Mouse (Mus musculus) lung, adult 2 months (tissue): ENCODE results near the gene Gm28047. TPM values are rescaled to one million over a fixed set of nuclear protein-coding genes. Genes with fewer than 3 reads are reported as not detected.
"Not testable (repeated sequence)": the region's sequence is repeated elsewhere in the genome, so short reads cannot be mapped to it uniquely, and the experiment has no call there.

ENCODE experiments used
- DNase-seq: peaks from one replicate; pipeline ENCODE4 v3.0.0; 2022
- H3K4me1 ChIP-seq: fragments of 200-500 bp; 2 replicates; pipeline ENCODE4 v1.6.1; 2011; ENCODE audit warnings: low read length; ENCODE audit not compliant: control insufficient read depth, insufficient read depth
- H3K4me3 ChIP-seq: fragments of 200-500 bp; replicated peaks from 2 replicates; pipeline ENCODE3; 2011; ENCODE audit warnings: low read depth, mild to moderate bottlenecking, control low read depth, low read length; ENCODE audit errors: extremely low read depth
- CTCF ChIP-seq: fragments of 200-500 bp; IDR thresholded peaks from 2 replicates; pipeline ENCODE4 v1.5.1; 2011; ENCODE audit warnings: mild to moderate bottlenecking, low read length, control low read depth; ENCODE audit not compliant: insufficient read depth
- POLR2A ChIP-seq: fragments of 200-500 bp; IDR thresholded peaks from 2 replicates; pipeline ENCODE4 v1.6.1; 2011; ENCODE audit warnings: low read depth, mild to moderate bottlenecking, control low read depth, low read length, borderline replicate concordance; ENCODE audit errors: extremely low read depth
- WGBS: fragments of 180-500 bp; shearing (Covaris S2); methylation state at CpG from one replicate; pipeline ENCODE4 v1.1.7; 2018; 5-methylcytosine and 5-hydroxymethylcytosine counted together
- polyA plus RNA-seq: library from polyadenylated mRNA; depleted of rRNA; stranded (reverse); fragments of >200 nt; gene quantifications from 2 replicates; pipeline ENCODE4 v1.2.3, GENCODE M21; 2012; rRNA removed

The Gm28047 gene
- 0.11 and 0.22 TPM in 2 replicates for polyA plus RNA-seq

DNA sequence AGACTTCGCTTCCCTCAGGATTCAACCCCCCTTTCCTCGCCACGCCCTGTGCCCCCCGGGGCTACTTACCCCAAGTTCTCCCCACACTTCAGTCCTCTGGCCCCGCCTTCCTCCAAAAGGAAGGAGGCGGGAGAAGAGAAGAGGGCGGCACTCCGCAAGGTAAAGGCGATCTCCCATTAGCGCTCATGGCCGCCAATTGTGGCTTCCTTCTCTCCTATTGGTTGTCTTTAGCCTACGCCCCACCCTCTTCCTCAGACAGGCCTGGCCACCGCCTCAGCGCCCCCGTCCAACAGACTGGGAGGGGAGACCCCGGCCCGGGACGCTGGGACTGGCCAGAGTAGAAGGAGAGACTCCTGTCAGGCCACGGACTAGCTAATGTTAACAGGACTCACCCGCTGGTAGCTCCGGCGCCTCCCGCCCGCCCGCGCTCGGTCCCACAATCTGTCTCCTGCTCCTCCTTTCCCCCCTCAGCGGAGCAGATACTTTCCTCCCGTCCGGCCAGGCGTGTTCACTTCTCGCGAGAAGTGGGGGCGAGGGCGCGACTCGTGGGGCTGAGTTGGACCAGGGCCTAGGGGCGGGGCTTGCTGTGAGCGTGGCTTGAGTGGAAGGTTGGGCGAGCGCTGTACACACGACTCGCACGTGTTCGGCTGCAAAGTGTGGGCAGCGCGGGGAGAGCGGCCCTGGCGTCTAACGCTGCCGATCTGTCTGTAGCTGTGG is at the start of gene Gm28047, which contains the start of gene Atf7:
Gm28047 (minus strand) TSS at position 98 of the 717 bp plus-strand sequence.
Atf7 (minus strand) TSS at position 495 of the 717 bp plus-strand sequence.
- TF ChIP-seq CTCF (no peak), POLR2A (peak; percentile 85)
- peak within 1 kb of the TSS; percentile 83 for H3K4me3 ChIP-seq
- peak; percentile 100 for DNase-seq
- WGBS: 1% methylated on average over 51 of the region's 51 CpGs
- peaks cover 5% of the 10 kb centered on the region; the same call in 1 of the 2 replicates for H3K4me1 ChIP-seq

GRCm38 (mm10) chr15:102673548-102673947 is 48.7 kb upstream of the Gm28047 start:
- DNase-seq: peak; percentile 58
- peak overlapping the region; percentile 7 for H3K4me3 ChIP-seq
- peaks cover 3% of the 10 kb centered on the region; the same call in 1 of the 2 replicates for H3K4me1 ChIP-seq
- 18% methylated on average over 10 of the region's 10 CpGs for WGBS
- TF ChIP-seq CTCF (no peak), POLR2A (peak; percentile 70; the same call in 1 of the 2 replicates)

DNA sequence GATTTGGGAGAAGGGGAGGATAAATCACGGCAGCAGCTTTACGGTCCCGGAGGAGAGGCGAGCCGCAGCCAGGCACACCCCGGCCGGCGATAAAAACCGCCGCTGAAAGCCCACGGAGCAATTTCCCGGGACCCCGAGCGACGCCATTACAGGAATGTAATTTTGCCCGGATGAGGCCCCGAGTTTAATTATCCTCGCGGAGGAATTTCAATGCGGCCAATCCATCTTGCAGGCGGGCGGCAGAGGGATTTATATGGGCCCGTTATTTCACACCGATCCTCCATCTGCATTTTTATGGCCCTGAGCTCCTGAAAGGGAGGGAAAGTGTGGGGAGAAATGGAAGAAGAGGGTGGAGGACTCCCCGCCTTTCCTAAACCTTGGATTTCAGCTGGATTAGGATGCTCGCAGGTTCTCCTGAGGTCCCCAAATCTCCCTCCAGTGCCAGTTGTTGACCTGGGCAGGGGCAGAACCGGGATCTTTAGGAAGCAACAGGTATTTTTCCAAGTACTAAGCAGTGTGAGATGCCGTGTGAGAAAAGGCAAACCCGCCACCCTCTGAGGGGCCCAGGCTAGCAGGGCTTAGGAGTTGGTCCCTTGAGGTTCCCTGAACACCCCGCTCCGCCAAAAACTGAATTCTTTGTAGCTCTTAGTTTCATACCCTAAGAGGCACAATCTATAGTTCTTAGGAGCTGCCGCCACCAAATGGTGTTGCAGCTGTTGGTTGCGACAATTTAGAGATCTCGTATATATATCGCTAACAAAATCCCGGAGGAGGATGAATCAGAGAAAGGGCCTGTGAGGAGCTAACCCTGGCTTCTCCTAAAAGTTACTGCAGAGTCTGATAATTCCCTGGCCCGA is 47.6 kb upstream of the Gm28047 start, which contains the start of gene Atp5g2:
Atp5g2 (minus strand) TSS at position 138 of the 857 bp plus-strand sequence.
- TF ChIP-seq CTCF (no peak), POLR2A (no peak)
- peak within 1 kb of the TSS; percentile 56 for H3K4me3 ChIP-seq
- H3K4me1 ChIP-seq: peaks cover 3% of the 10 kb centered on the region; the same call in 1 of the 2 replicates
- WGBS: 9% methylated on average over 37 of the region's 37 CpGs
- DNase-seq: peak; percentile 61

- peak; percentile 85 for DNase-seq
- Histone ChIP-seq H3K4me1 (peaks cover 3% of the 10 kb centered on the region; the same call in 1 of the 2 replicates), H3K4me3 (peak overlapping the region; percentile 56)
- TF ChIP-seq CTCF (no peak), POLR2A (peak; percentile 95; the same call in 1 of the 2 replicates)
- WGBS: under 1% methylated on average over 34 of the region's 34 CpGs
Observed at GRCm38 (mm10) chr15:102671721-102672214, 46.9 kb upstream of the Gm28047 start.

DNA sequence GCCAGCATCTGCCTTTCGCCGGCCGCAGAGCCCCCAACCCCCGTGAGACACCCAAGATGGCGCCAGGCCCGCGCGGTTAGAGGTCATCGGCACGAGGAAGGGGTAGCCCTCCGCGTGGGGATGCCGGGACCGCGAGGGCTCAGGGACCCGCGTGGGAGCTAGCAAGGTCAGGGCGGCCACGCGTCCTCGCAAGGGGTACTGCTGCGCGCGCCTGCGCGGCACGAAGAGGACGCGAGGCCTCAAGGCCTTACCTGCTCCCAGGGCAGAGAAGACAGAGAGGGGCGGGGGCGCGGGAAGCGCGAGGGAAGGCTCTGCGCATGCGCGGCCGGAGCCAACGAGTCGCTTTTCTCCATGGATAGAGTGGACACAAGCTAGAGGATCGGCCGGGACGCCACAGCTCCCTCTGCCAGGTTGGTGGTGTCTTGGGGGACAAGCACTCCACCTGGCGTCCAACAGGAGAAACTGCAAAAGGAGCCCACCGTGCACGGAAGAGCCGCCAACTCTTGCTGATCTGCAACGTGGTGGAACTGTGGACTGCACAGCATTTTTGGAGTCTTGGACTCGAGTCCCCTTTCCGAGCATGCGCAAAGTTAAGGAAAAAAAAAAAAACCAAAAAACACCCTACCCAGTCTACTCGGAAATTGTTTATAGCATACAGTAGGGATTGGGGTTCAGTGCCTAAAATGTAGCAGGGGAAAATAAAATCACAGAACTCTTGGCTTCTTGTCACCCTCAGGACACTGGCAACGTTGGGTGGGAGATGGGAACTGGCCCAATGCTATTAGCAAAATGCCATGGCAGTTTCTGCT is 46.1 kb upstream of the Gm28047 start:
- under 1% methylated on average over 53 of the region's 53 CpGs for WGBS

DNA sequence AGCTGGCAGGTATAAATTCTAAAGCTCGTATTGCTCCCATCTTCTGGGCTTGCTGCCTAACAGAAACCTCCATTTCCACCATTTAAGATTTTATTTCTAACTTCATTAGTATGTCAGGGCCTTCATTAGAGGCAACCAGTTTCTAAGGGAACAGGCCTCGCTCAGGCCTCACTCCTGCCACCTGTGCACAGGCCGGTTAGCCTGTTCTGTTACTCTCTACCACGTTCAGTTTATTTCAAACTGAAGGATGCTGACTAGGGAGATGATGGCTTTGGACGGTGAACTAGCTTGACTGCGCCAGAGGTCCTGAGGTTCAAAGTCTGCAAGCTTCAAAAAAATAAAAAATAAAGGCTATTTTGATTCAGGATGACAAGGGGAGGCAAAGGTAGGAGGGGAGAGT is 45.4 kb upstream of the Gm28047 start:
- 6% methylated on average over 6 of the region's 6 CpGs for WGBS
- no peak for TF ChIP-seq CTCF
- TF ChIP-seq POLR2A: no peak
- DNase-seq: no peak
- H3K4me3 ChIP-seq: peak overlapping the region; percentile 97
- peaks cover 3% of the 10 kb centered on the region; the same call in 1 of the 2 replicates for H3K4me1 ChIP-seq

More for the DNA sequence above, 46.1 kb upstream of the Gm28047 start:
- peak overlapping the region; percentile 97 for H3K4me3 ChIP-seq
- peak; percentile 99 for TF ChIP-seq CTCF
- TF ChIP-seq POLR2A: peak; percentile 71; the same call in 1 of the 2 replicates
- H3K4me1 ChIP-seq: peaks cover 3% of the 10 kb centered on the region; the same call in 1 of the 2 replicates
- peak; percentile 95 for DNase-seq

- Histone ChIP-seq H3K4me1 (peaks cover 3% of the 10 kb centered on the region; the same call in 1 of the 2 replicates), H3K4me3 (no peak overlapping the region)
- TF ChIP-seq POLR2A: no peak
- TF ChIP-seq CTCF: no peak
- 78% methylated on average over 8 of the region's 8 CpGs for WGBS
- no peak for DNase-seq
Observed at GRCm38 (mm10) chr15:102669571-102669970, 44.7 kb upstream of the Gm28047 start.

- peak; percentile 84 for TF ChIP-seq CTCF
- TF ChIP-seq POLR2A: no peak
- Histone ChIP-seq H3K4me1 (peaks cover 3% of the 10 kb centered on the region; the same call in 1 of the 2 replicates), H3K4me3 (no peak overlapping the region)
- WGBS: 34% methylated on average over 4 of the region's 4 CpGs
- DNase-seq: peak; percentile 54
Observed at GRCm38 (mm10) chr15:102665494-102665893, 40.6 kb upstream of the Gm28047 start.

DNA sequence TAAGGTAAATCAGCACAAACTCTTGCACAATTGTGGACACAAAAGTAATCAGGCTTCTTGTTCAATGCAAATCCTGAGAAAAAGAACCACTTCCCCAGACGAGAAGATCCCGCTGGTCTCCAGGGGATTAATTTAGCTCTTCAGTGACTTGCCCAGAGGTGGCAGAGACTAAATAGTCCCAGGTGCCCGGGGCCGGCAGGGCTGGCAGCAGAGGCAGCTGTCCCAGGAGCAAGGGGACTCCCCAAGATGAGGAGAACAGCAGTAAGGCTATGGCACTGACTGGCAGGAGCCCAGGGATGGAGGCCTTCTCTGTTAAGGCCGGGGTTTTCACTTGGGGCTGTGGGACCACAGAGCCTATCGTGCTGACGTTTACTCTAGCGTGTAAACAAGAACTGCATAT is 39.0 kb upstream of the Gm28047 start:
- Histone ChIP-seq H3K4me3 (no peak overlapping the region), H3K4me1 (no peaks in the 10 kb centered on the region)
- WGBS: 83% methylated on average over 8 of the region's 8 CpGs
- TF ChIP-seq POLR2A (no peak), CTCF (no peak)
- no peak for DNase-seq

DNA sequence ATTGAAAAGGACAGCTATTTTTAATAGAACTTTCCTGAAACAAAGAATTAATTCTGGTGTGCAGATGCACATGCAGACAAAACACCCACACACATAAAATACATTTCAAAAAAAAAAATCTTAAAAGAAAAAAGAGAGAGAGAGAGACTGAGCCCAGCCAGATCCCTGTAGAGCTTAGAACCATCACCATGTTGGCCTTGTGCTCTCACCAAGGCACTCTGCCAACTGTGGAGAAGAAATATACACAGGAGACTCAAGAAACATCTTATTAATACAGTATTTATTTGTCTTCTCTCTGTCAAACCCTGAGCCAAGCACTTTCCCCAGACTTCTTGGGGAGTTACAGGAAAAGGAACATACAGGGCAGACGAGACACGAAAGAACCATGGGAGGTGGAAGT is 37.7 kb upstream of the Gm28047 start:
- DNase-seq, H3K4me3 ChIP-seq, H3K4me1 ChIP-seq: not testable (repeated sequence)
- WGBS: no CpG with 5 or more reads among the region's 2 CpGs
